Mouse (Mus musculus): ENCODE data around the gene Icam4. TPM values are rescaled to one million over a fixed set of nuclear protein-coding genes. Genes with fewer than 3 reads are reported as not detected.

The Icam4 gene
- polyA plus RNA-seq, 1 experiment from 2014 or later, result 25.4 TPM

GRCm38 (mm10) chr9:21016331-21017176 lies 12.6 kb upstream of the Icam4 start:
- peak overlapping the region; percentile 41 for H3K4me3 ChIP-seq (ENCODE audit: low read depth, low read length)
- no peak for ATAC-seq (replicated peaks; ENCODE audit: insufficient number of reproducible peaks, low FRiP score, low TSS enrichment)
- 5% methylated on average over 17 of the region's 17 CpGs for WGBS (ENCODE audit: insufficient replicate concordance)
- H3K36me3 ChIP-seq (ENCODE audit: control insufficient read depth, insufficient read depth, low read length), result no peaks in the 10 kb centered on the region
- no peaks in the 10 kb centered on the region for H3K9me3 ChIP-seq (replicated peaks; ENCODE audit: control insufficient read depth, low read length)
- H3K27ac ChIP-seq (ENCODE audit: low read depth, low read length), result no peak overlapping the region
- H3K27me3 ChIP-seq (ENCODE audit: control insufficient read depth, insufficient read depth, low read length), result peaks cover 43% of the 10 kb centered on the region
- peaks cover 11% of the 10 kb centered on the region for H3K4me1 ChIP-seq (ENCODE audit: control insufficient read depth, insufficient read depth, low read length)
- peak overlapping the region; percentile 77 for H3K4me2 ChIP-seq
- no peak overlapping the region; the same call in 1 of the 2 replicates for H3K9ac ChIP-seq (ENCODE audit: low read depth, low read length)

- WGBS (ENCODE audit: insufficient replicate concordance), result 27% methylated on average over 4 of the region's 4 CpGs
- H3K9ac ChIP-seq (ENCODE audit: low read depth, low read length), result no peak overlapping the region
- peaks cover 11% of the 10 kb centered on the region for H3K4me1 ChIP-seq (ENCODE audit: control insufficient read depth, insufficient read depth, low read length)
- peak overlapping the region; percentile 8; the same call in 1 of the 2 replicates for H3K4me3 ChIP-seq (ENCODE audit: low read depth, low read length)
- H3K27me3 ChIP-seq (ENCODE audit: control insufficient read depth, insufficient read depth, low read length), result peaks cover 43% of the 10 kb centered on the region
- no peaks in the 10 kb centered on the region for H3K9me3 ChIP-seq (replicated peaks; ENCODE audit: control insufficient read depth, low read length)
- H3K4me2 ChIP-seq, result peak overlapping the region; percentile 77
- no peak overlapping the region for H3K27ac ChIP-seq (ENCODE audit: low read depth, low read length)
- no peak for ATAC-seq (replicated peaks; ENCODE audit: insufficient number of reproducible peaks, low FRiP score, low TSS enrichment)
- H3K36me3 ChIP-seq (ENCODE audit: control insufficient read depth, insufficient read depth, low read length), result no peaks in the 10 kb centered on the region
Observed at GRCm38 (mm10) chr9:21017177-21017575, 12.0 kb upstream of the Icam4 start.

GRCm38 (mm10) chr9:21018600-21018999 lies 10.6 kb upstream of the Icam4 start:
- Histone ChIP-seq H3K4me2 (no peak overlapping the region), H3K4me1 (ENCODE audit: control insufficient read depth, insufficient read depth, low read length) (peaks cover 11% of the 10 kb centered on the region), H3K4me3 (ENCODE audit: low read depth, low read length) (no peak overlapping the region), H3K27me3 (ENCODE audit: control insufficient read depth, insufficient read depth, low read length) (peaks cover 43% of the 10 kb centered on the region), H3K9me3 (replicated peaks; ENCODE audit: control insufficient read depth, low read length) (no peaks in the 10 kb centered on the region), H3K9ac (ENCODE audit: low read depth, low read length) (no peak overlapping the region), H3K36me3 (ENCODE audit: control insufficient read depth, insufficient read depth, low read length) (no peaks in the 10 kb centered on the region), H3K27ac (ENCODE audit: low read depth, low read length) (no peak overlapping the region)
- WGBS (ENCODE audit: insufficient replicate concordance), result 64% methylated on average over 2 of the region's 2 CpGs
- no peak for ATAC-seq (replicated peaks; ENCODE audit: insufficient number of reproducible peaks, low FRiP score, low TSS enrichment)

- ATAC-seq (replicated peaks; ENCODE audit: insufficient number of reproducible peaks, low FRiP score, low TSS enrichment), result no peak
- H3K4me1 ChIP-seq (ENCODE audit: control insufficient read depth, insufficient read depth, low read length), result peaks cover 3% of the 10 kb centered on the region; the same call in 1 of the 2 replicates
- no peak overlapping the region for H3K4me2 ChIP-seq
- H3K36me3 ChIP-seq (ENCODE audit: control insufficient read depth, insufficient read depth, low read length), result no peaks in the 10 kb centered on the region
- no peak overlapping the region for H3K9ac ChIP-seq (ENCODE audit: low read depth, low read length)
- 73% methylated on average over 3 of the region's 3 CpGs for WGBS (ENCODE audit: insufficient replicate concordance)
- no peaks in the 10 kb centered on the region for H3K9me3 ChIP-seq (replicated peaks; ENCODE audit: control insufficient read depth, low read length)
- H3K27me3 ChIP-seq (ENCODE audit: control insufficient read depth, insufficient read depth, low read length), result peaks cover 29% of the 10 kb centered on the region
- no peak overlapping the region for H3K4me3 ChIP-seq (ENCODE audit: low read depth, low read length)
- no peak overlapping the region for H3K27ac ChIP-seq (ENCODE audit: low read depth, low read length)
Observed at GRCm38 (mm10) chr9:21021363-21021762, 7.8 kb upstream of the Icam4 start.

- no peak overlapping the region for H3K4me3 ChIP-seq (ENCODE audit: low read depth, low read length)
- H3K27me3 ChIP-seq (ENCODE audit: control insufficient read depth, insufficient read depth, low read length), result peaks cover 28% of the 10 kb centered on the region
- no peaks in the 10 kb centered on the region; the same call in 1 of the 2 replicates for H3K4me1 ChIP-seq (ENCODE audit: control insufficient read depth, insufficient read depth, low read length)
- ATAC-seq (replicated peaks; ENCODE audit: insufficient number of reproducible peaks, low FRiP score, low TSS enrichment), result no peak
- no peak overlapping the region for H3K9ac ChIP-seq (ENCODE audit: low read depth, low read length)
- no peaks in the 10 kb centered on the region for H3K36me3 ChIP-seq (ENCODE audit: control insufficient read depth, insufficient read depth, low read length)
- no peak overlapping the region for H3K4me2 ChIP-seq
- 61% methylated on average over 6 of the region's 6 CpGs for WGBS (ENCODE audit: insufficient replicate concordance)
- no peak overlapping the region for H3K27ac ChIP-seq (ENCODE audit: low read depth, low read length)
- H3K9me3 ChIP-seq (replicated peaks; ENCODE audit: control insufficient read depth, low read length), result no peaks in the 10 kb centered on the region
Observed at GRCm38 (mm10) chr9:21022288-21022687, 6.9 kb upstream of the Icam4 start.

- Histone ChIP-seq H3K36me3 (ENCODE audit: control insufficient read depth, insufficient read depth, low read length) (no peaks in the 10 kb centered on the region), H3K27ac (ENCODE audit: low read depth, low read length) (no peak overlapping the region), H3K9me3 (replicated peaks; ENCODE audit: control insufficient read depth, low read length) (no peaks in the 10 kb centered on the region), H3K9ac (ENCODE audit: low read depth, low read length) (no peak overlapping the region), H3K4me2 (no peak overlapping the region), H3K4me3 (ENCODE audit: low read depth, low read length) (no peak overlapping the region), H3K27me3 (ENCODE audit: control insufficient read depth, insufficient read depth, low read length) (peaks cover 28% of the 10 kb centered on the region), H3K4me1 (ENCODE audit: control insufficient read depth, insufficient read depth, low read length) (no peaks in the 10 kb centered on the region; the same call in 1 of the 2 replicates)
- no peak for ATAC-seq (replicated peaks; ENCODE audit: insufficient number of reproducible peaks, low FRiP score, low TSS enrichment)
- 89% methylated on average over 1 of the region's 1 CpGs for WGBS (ENCODE audit: insufficient replicate concordance)
Observed at GRCm38 (mm10) chr9:21022726-21023125, 6.4 kb upstream of the Icam4 start.

GRCm38 (mm10) chr9:21025258-21025810 lies 3.8 kb upstream of the Icam4 start:
- H3K27ac ChIP-seq (ENCODE audit: low read depth, low read length), result no peak overlapping the region
- no peaks in the 10 kb centered on the region for H3K9me3 ChIP-seq (replicated peaks; ENCODE audit: control insufficient read depth, low read length)
- no peaks in the 10 kb centered on the region for H3K36me3 ChIP-seq (ENCODE audit: control insufficient read depth, insufficient read depth, low read length)
- no peak for ATAC-seq (replicated peaks; ENCODE audit: insufficient number of reproducible peaks, low FRiP score, low TSS enrichment)
- H3K4me2 ChIP-seq, result no peak overlapping the region
- H3K4me1 ChIP-seq (ENCODE audit: control insufficient read depth, insufficient read depth, low read length), result peaks cover 12% of the 10 kb centered on the region
- H3K4me3 ChIP-seq (ENCODE audit: low read depth, low read length), result no peak overlapping the region
- WGBS (ENCODE audit: insufficient replicate concordance), result 67% methylated on average over 19 of the region's 19 CpGs
- peaks cover 36% of the 10 kb centered on the region for H3K27me3 ChIP-seq (ENCODE audit: control insufficient read depth, insufficient read depth, low read length)
- H3K9ac ChIP-seq (ENCODE audit: low read depth, low read length), result no peak overlapping the region

GRCm38 (mm10) chr9:21026849-21027248 lies 2.3 kb upstream of the Icam4 start:
- Histone ChIP-seq H3K27ac (ENCODE audit: low read depth, low read length) (no peak overlapping the region), H3K4me2 (no peak overlapping the region), H3K27me3 (ENCODE audit: control insufficient read depth, insufficient read depth, low read length) (peaks cover 43% of the 10 kb centered on the region)

More at GRCm38 (mm10) chr9:21026849-21027248, 2.3 kb upstream of the Icam4 start:
- Histone ChIP-seq H3K36me3 (ENCODE audit: control insufficient read depth, insufficient read depth, low read length) (no peaks in the 10 kb centered on the region), H3K9me3 (replicated peaks; ENCODE audit: control insufficient read depth, low read length) (no peaks in the 10 kb centered on the region), H3K4me3 (ENCODE audit: low read depth, low read length) (no peak overlapping the region), H3K9ac (ENCODE audit: low read depth, low read length) (peak overlapping the region; percentile 28; the same call in 1 of the 2 replicates), H3K4me1 (ENCODE audit: control insufficient read depth, insufficient read depth, low read length) (peaks cover 23% of the 10 kb centered on the region)
- no peak for ATAC-seq (replicated peaks; ENCODE audit: insufficient number of reproducible peaks, low FRiP score, low TSS enrichment)
- 67% methylated on average over 12 of the region's 12 CpGs for WGBS (ENCODE audit: insufficient replicate concordance)

All from heart, embryonic 11.5 days (tissue).